Mouse (Mus musculus) hindbrain, embryonic 14.5 days (tissue): ENCODE data around the gene Rnf4. TPM values are rescaled to one million over a fixed set of nuclear protein-coding genes. Genes with fewer than 3 reads are reported as not detected.
A peak's percentile ranks its signal among the peaks of the same experiment; 100 is the strongest.

Source experiments
- ATAC-seq: fragments of 200-750 bp; cut with Nextera tagmentation; 2 replicates; pipeline ENCODE4 v1.8.0; 2017; ENCODE audit warnings: moderate number of reproducible peaks, mild to moderate bottlenecking, moderate TSS enrichment, moderate library complexity; ENCODE audit not compliant: low FRiP score
- DNase-seq: peaks from one replicate; pipeline ENCODE4 v3.0.0-alpha.2; 2015; ENCODE audit warnings: low spot score
- H3K27ac ChIP-seq: fragments of 300-500 bp; sonication (generic); 2 replicates; pipeline ENCODE4 v1.5.1; 2014; ENCODE audit warnings: mild to moderate bottlenecking, moderate library complexity
- H3K27me3 ChIP-seq: fragments of 300-500 bp; sonication (generic); 2 replicates; pipeline ENCODE4 v1.6.1; 2014; ENCODE audit warnings: mild to moderate bottlenecking, low read length, mixed read lengths; ENCODE audit not compliant: control insufficient read depth, insufficient read depth
- H3K36me3 ChIP-seq: fragments of 300-500 bp; sonication (generic); replicated peaks from 2 replicates; pipeline ENCODE4 v1.6.1; 2014; ENCODE audit not compliant: control insufficient read depth, insufficient read depth
- H3K4me1 ChIP-seq: fragments of 300-500 bp; sonication (generic); replicated peaks from 2 replicates; pipeline ENCODE4 v1.6.1; 2014; ENCODE audit warnings: antibody characterized with exemption, low read length, mixed read lengths; ENCODE audit not compliant: control insufficient read depth, insufficient read depth
- H3K4me2 ChIP-seq: fragments of 300-500 bp; sonication (generic); replicated peaks from 2 replicates; pipeline ENCODE4 v1.6.1; 2014; ENCODE audit warnings: mild to moderate bottlenecking, moderate library complexity
- H3K4me3 ChIP-seq: fragments of 300-500 bp; sonication (generic); replicated peaks from 2 replicates; pipeline ENCODE4 v1.5.1; 2014; ENCODE audit warnings: mild to moderate bottlenecking, low read length
- H3K9ac ChIP-seq: fragments of 300-500 bp; sonication (generic); 2 replicates; pipeline ENCODE4 v1.6.1; 2014
- H3K9me3 ChIP-seq: fragments of 300-500 bp; sonication (generic); 2 replicates; pipeline ENCODE4 v1.6.1; 2016; ENCODE audit warnings: low read length; ENCODE audit not compliant: control insufficient read depth
- WGBS: fragments of 180-500 bp; shearing (Covaris S2); extraction: QIAGEN DNeasy Blood & Tissue Kit; methylation state at CpG from one replicate; pipeline ENCODE4 v1.1.7; 2014; 5-methylcytosine and 5-hydroxymethylcytosine counted together
- polyA plus RNA-seq: library from polyadenylated mRNA; unstranded; fragments of >200 nt; fragmentation: Nextera tagmentation; extraction: Ambion mirVana; gene quantifications from 2 replicates; pipeline ENCODE4 v1.2.1, GENCODE M21; 2014

The Rnf4 gene
- polyA plus RNA-seq, 1 experiment from 2014 or later, result 139 TPM

- no peak overlapping the region for H3K4me2 ChIP-seq
- no peaks in the 10 kb centered on the region for H3K36me3 ChIP-seq
- 57% methylated on average over 4 of the region's 4 CpGs for WGBS
Measured at GRCm38 (mm10) chr5:34298061-34298460, 38.0 kb upstream of the Rnf4 start.

GRCm38 (mm10) chr5:34298937-34299535, 37.1 kb upstream of the Rnf4 start:
- 88% methylated on average over 10 of the region's 10 CpGs for WGBS
- H3K4me3 ChIP-seq, result no peak overlapping the region
- H3K9ac ChIP-seq, result no peak overlapping the region
- H3K36me3 ChIP-seq, result no peaks in the 10 kb centered on the region
- DNase-seq (no peak), ATAC-seq (no peak)
- H3K27ac ChIP-seq, result no peak overlapping the region
- no peaks in the 10 kb centered on the region for H3K9me3 ChIP-seq
- no peaks in the 10 kb centered on the region for H3K27me3 ChIP-seq
- no peak overlapping the region for H3K4me2 ChIP-seq
- H3K4me1 ChIP-seq, result no peaks in the 10 kb centered on the region

More at GRCm38 (mm10) chr5:34298061-34298460, 38.0 kb upstream of the Rnf4 start:
- DNase-seq, result no peak
- H3K9ac ChIP-seq, result no peak overlapping the region
- no peaks in the 10 kb centered on the region for H3K27me3 ChIP-seq
- no peaks in the 10 kb centered on the region for H3K9me3 ChIP-seq
- ATAC-seq, result no peak
- no peaks in the 10 kb centered on the region for H3K4me1 ChIP-seq
- H3K27ac ChIP-seq, result no peak overlapping the region
- H3K4me3 ChIP-seq, result no peak overlapping the region

GRCm38 (mm10) chr5:34302377-34302776, 33.7 kb upstream of the Rnf4 start:
- Histone ChIP-seq H3K27ac (no peak overlapping the region), H3K36me3 (no peaks in the 10 kb centered on the region), H3K27me3 (no peaks in the 10 kb centered on the region), H3K9me3 (no peaks in the 10 kb centered on the region), H3K4me3 (no peak overlapping the region), H3K4me2 (no peak overlapping the region), H3K4me1 (no peaks in the 10 kb centered on the region), H3K9ac (no peak overlapping the region)
- ATAC-seq (no peak), DNase-seq (no peak)
- 79% methylated on average over 7 of the region's 7 CpGs for WGBS

- no peak for DNase-seq
- no peaks in the 10 kb centered on the region for H3K9me3 ChIP-seq
- WGBS, result 82% methylated on average over 3 of the region's 3 CpGs
- H3K27ac ChIP-seq, result no peak overlapping the region
- ATAC-seq, result no peak
- no peak overlapping the region for H3K9ac ChIP-seq
- no peaks in the 10 kb centered on the region for H3K4me1 ChIP-seq
- no peak overlapping the region for H3K4me3 ChIP-seq
- no peaks in the 10 kb centered on the region for H3K36me3 ChIP-seq
- no peaks in the 10 kb centered on the region for H3K27me3 ChIP-seq
- no peak overlapping the region for H3K4me2 ChIP-seq
Measured at GRCm38 (mm10) chr5:34309016-34309415, 27.1 kb upstream of the Rnf4 start.

- H3K4me2 ChIP-seq, result no peak overlapping the region
- no peak overlapping the region for H3K4me3 ChIP-seq
- WGBS, result 77% methylated on average over 2 of the region's 2 CpGs
Measured at GRCm38 (mm10) chr5:34319491-34320034, 16.5 kb upstream of the Rnf4 start.

GRCm38 (mm10) chr5:34321236-34321635, 14.9 kb upstream of the Rnf4 start:
- DNase-seq (no peak), ATAC-seq (no peak)
- Histone ChIP-seq H3K4me2 (no peak overlapping the region), H3K36me3 (no peaks in the 10 kb centered on the region), H3K4me1 (peaks cover 2% of the 10 kb centered on the region; the same call in 1 of the 2 replicates), H3K27ac (no peak overlapping the region), H3K27me3 (no peaks in the 10 kb centered on the region), H3K9me3 (no peaks in the 10 kb centered on the region), H3K9ac (no peak overlapping the region), H3K4me3 (no peak overlapping the region)
- 89% methylated on average over 4 of the region's 4 CpGs for WGBS

More at GRCm38 (mm10) chr5:34319491-34320034, 16.5 kb upstream of the Rnf4 start:
- H3K36me3 ChIP-seq, result no peaks in the 10 kb centered on the region
- H3K9me3 ChIP-seq, result no peaks in the 10 kb centered on the region
- ATAC-seq (no peak), DNase-seq (no peak)
- no peaks in the 10 kb centered on the region for H3K4me1 ChIP-seq
- no peak overlapping the region for H3K9ac ChIP-seq
- no peak overlapping the region for H3K27ac ChIP-seq
- H3K27me3 ChIP-seq, result no peaks in the 10 kb centered on the region

GRCm38 (mm10) chr5:34325286-34325685, 10.8 kb upstream of the Rnf4 start:
- Histone ChIP-seq H3K27me3 (no peaks in the 10 kb centered on the region), H3K36me3 (no peaks in the 10 kb centered on the region), H3K4me3 (no peak overlapping the region), H3K9me3 (no peaks in the 10 kb centered on the region), H3K4me1 (peaks cover 12% of the 10 kb centered on the region), H3K9ac (no peak overlapping the region), H3K4me2 (no peak overlapping the region), H3K27ac (no peak overlapping the region)
- no peak for DNase-seq
- ATAC-seq, result no peak

GRCm38 (mm10) chr5:34326249-34326691, 9.8 kb upstream of the Rnf4 start:
- Histone ChIP-seq H3K9ac (peak overlapping the region; percentile 63; the same call in 1 of the 2 replicates), H3K4me1 (peaks cover 12% of the 10 kb centered on the region), H3K36me3 (no peaks in the 10 kb centered on the region), H3K4me2 (peak overlapping the region; percentile 57; the same call in 1 of the 2 replicates), H3K9me3 (no peaks in the 10 kb centered on the region), H3K27me3 (no peaks in the 10 kb centered on the region), H3K4me3 (no peak overlapping the region), H3K27ac (no peak overlapping the region)
- 31% methylated on average over 4 of the region's 4 CpGs for WGBS
- ATAC-seq (no peak), DNase-seq (no peak)

- Histone ChIP-seq H3K4me3 (peak overlapping the region; percentile 27), H3K36me3 (no peaks in the 10 kb centered on the region), H3K4me1 (peaks cover 12% of the 10 kb centered on the region), H3K9ac (peak overlapping the region; percentile 63), H3K4me2 (peak overlapping the region; percentile 57), H3K9me3 (no peaks in the 10 kb centered on the region), H3K27me3 (no peaks in the 10 kb centered on the region), H3K27ac (no peak overlapping the region)
- DNase-seq (no peak), ATAC-seq (peak; percentile 75; the same call in 1 of the 2 replicates)
- WGBS, result 16% methylated on average over 31 of the region's 31 CpGs
Measured at GRCm38 (mm10) chr5:34326875-34327576, 9.1 kb upstream of the Rnf4 start.
